Mouse (Mus musculus): ENCODE results near the gene Nbeal2. TPM values are rescaled to one million over a fixed set of nuclear protein-coding genes. Genes with fewer than 3 reads are reported as not detected.

The Nbeal2 gene
- total and polyA plus RNA-seq, 3 experiments = 3.2 to 19.7 (median 8.4) TPM

GRCm38 (mm10) chr9:110635225-110635624, 18.7 kb downstream of the Nbeal2 start (continued):
- TF ChIP-seq MXI1 (IDR thresholded peaks at IDR 0.05; ENCODE audit: low read depth, low read length) = no peak
- TF ChIP-seq UBTF (IDR thresholded peaks at IDR 0.05; ENCODE audit: low read depth, low read length) = no peak
- no peak for TF ChIP-seq MEF2A (IDR thresholded peaks at IDR 0.05; ENCODE audit: borderline replicate concordance, low read depth, low read length)

- Histone ChIP-seq H3K36me3 (replicated peaks in 1 of 2; ENCODE audit: control insufficient read depth in 1 of 2, insufficient read depth in 1 of 2, low read length in 1 of 2) (peaks cover 89 to 100% of the 10 kb centered on the region in 2 experiments), H3K9ac (ENCODE audit: insufficient read depth, low read depth) (no peak overlapping the region), H3K4me2 (ENCODE audit: insufficient read depth, low read depth, poor library complexity, severe bottlenecking) (no peak overlapping the region), H3K27ac (ENCODE audit: insufficient read depth, low read depth) (no peak overlapping the region), H3K9me3 (replicated peaks; ENCODE audit: low read length) (no peaks in the 10 kb centered on the region), H3K79me2 (replicated peaks; ENCODE audit: control insufficient read depth, extremely low read depth, insufficient read depth, poor library complexity, severe bottlenecking) (no peaks in the 10 kb centered on the region), H3K4me1 (ENCODE audit: control insufficient read depth in 1 of 2, insufficient read depth in 2 of 2) (no peaks in the 10 kb centered on the region), H3K4me3 (replicated peaks in 1 of 3; ENCODE audit: low read depth in 2 of 3, low read length in 2 of 3, poor library complexity in 1 of 3) (no peak overlapping the region), H3K27me3 (replicated peaks) (no peaks in the 10 kb centered on the region)
- no peak for DNase-seq (ENCODE audit: extremely low read depth)
- TF ChIP-seq USF1 (IDR thresholded peaks at IDR 0.05; ENCODE audit: low read depth, low read length) = no peak
- dilution Hi-C loops (cut with MboI; ENCODE audit: extremely low pct_ligation_motif_present, extremely low pct_unique_long_range_greater_than_20kb, low sequenced_read_pairs) (no loop called here), in situ Hi-C loops (cut with MboI; ENCODE audit: low pct_ligation_motif_present, low pct_unique_long_range_greater_than_20kb, low sequenced_read_pairs) (no loop called here)
Measured at GRCm38 (mm10) chr9:110633882-110634281, 20.1 kb downstream of the Nbeal2 start.

- Histone ChIP-seq H3K9ac (ENCODE audit: insufficient read depth, low read depth) (no peak overlapping the region), H3K9me3 (replicated peaks; ENCODE audit: low read length) (no peaks in the 10 kb centered on the region), H3K4me2 (ENCODE audit: insufficient read depth, low read depth, poor library complexity, severe bottlenecking) (no peak overlapping the region), H3K4me3 (replicated peaks in 1 of 3; ENCODE audit: low read depth in 2 of 3, low read length in 2 of 3, poor library complexity in 1 of 3) (no peak overlapping the region), H3K27ac (ENCODE audit: insufficient read depth, low read depth) (no peak overlapping the region), H3K27me3 (replicated peaks) (no peaks in the 10 kb centered on the region), H3K79me2 (replicated peaks; ENCODE audit: control insufficient read depth, extremely low read depth, insufficient read depth, poor library complexity, severe bottlenecking) (no peaks in the 10 kb centered on the region), H3K36me3 (replicated peaks in 1 of 2; ENCODE audit: control insufficient read depth in 1 of 2, insufficient read depth in 1 of 2, low read length in 1 of 2) (peaks cover 90 to 100% of the 10 kb centered on the region in 2 experiments), H3K4me1 (ENCODE audit: control insufficient read depth in 1 of 2, insufficient read depth in 2 of 2) (no peaks in the 10 kb centered on the region)
- TF ChIP-seq JUN (IDR thresholded peaks at IDR 0.05; ENCODE audit: insufficient read depth, low read depth, low read length) = no peak
- TF ChIP-seq ZNF384 (IDR thresholded peaks at IDR 0.05; ENCODE audit: low read depth, low read length) = no peak
- no peak for TF ChIP-seq SIN3A (IDR thresholded peaks at IDR 0.05; ENCODE audit: low read length)
- no peak for TF ChIP-seq TBP (conservative IDR thresholded peaks at IDR 0.05; ENCODE audit: low read depth, low read length)
- TF ChIP-seq E2F4 (IDR thresholded peaks at IDR 0.05; ENCODE audit: insufficient replicate concordance, low read depth, low read length) = no peak
- no peak for TF ChIP-seq CHD1 (IDR thresholded peaks at IDR 0.05; ENCODE audit: low read depth, low read length)
- TF ChIP-seq TCF12 (IDR thresholded peaks at IDR 0.05; ENCODE audit: low read depth, low read length) = no peak
- no peak for TF ChIP-seq UBTF (IDR thresholded peaks at IDR 0.05; ENCODE audit: low read depth, low read length)
- TF ChIP-seq ZC3H11A (IDR thresholded peaks at IDR 0.05; ENCODE audit: low read depth, low read length) = no peak
- no peak for TF ChIP-seq POLR2AphosphoS2 (IDR thresholded peaks at IDR 0.05; ENCODE audit: low read depth, low read length)
- no peak for TF ChIP-seq MYC (IDR thresholded peaks at IDR 0.05; ENCODE audit: low read depth, low read length)
- TF ChIP-seq MAFK (IDR thresholded peaks at IDR 0.05; ENCODE audit: insufficient replicate concordance, low read length) = no peak
- no peak for TF ChIP-seq ETS1 (conservative IDR thresholded peaks at IDR 0.05; ENCODE audit: low read depth, low read length)
- no peak for TF ChIP-seq RCOR1 (conservative IDR thresholded peaks at IDR 0.05; ENCODE audit: low read depth, low read length)
- in situ Hi-C loops (cut with MboI; ENCODE audit: low pct_ligation_motif_present, low pct_unique_long_range_greater_than_20kb, low sequenced_read_pairs) (no loop called here), dilution Hi-C loops (cut with MboI; ENCODE audit: extremely low pct_ligation_motif_present, extremely low pct_unique_long_range_greater_than_20kb, low sequenced_read_pairs) (no loop called here)
- DNase-seq (ENCODE audit: extremely low read depth) = no peak
Measured at GRCm38 (mm10) chr9:110632671-110633070, 21.3 kb downstream of the Nbeal2 start.
